Mouse (Mus musculus) G1E (cell line): ENCODE results near the gene Sorcs2.

Experiments
- CTCF ChIP-seq: IDR thresholded peaks from 2 replicates; pipeline ENCODE4 v1.5.1; 2012; ENCODE audit warnings: low read depth, low read length, inconsistent platforms, mixed read lengths
- GATA1 ChIP-seq: IDR thresholded peaks from 2 replicates; pipeline ENCODE4 v1.6.1; 2012; ENCODE audit warnings: borderline replicate concordance, low read length, inconsistent platforms, mixed read lengths
- POLR2AphosphoS5 ChIP-seq: IDR thresholded peaks from 2 replicates; pipeline ENCODE4 v1.6.1; 2012; ENCODE audit warnings: low read depth, low read length, inconsistent platforms; ENCODE audit not compliant: insufficient replicate concordance
- TAL1 ChIP-seq: conservative IDR thresholded peaks from 2 replicates; pipeline ENCODE4 v1.6.1; 2012; ENCODE audit warnings: low read depth, low read length, inconsistent platforms, mixed read lengths

DNA sequence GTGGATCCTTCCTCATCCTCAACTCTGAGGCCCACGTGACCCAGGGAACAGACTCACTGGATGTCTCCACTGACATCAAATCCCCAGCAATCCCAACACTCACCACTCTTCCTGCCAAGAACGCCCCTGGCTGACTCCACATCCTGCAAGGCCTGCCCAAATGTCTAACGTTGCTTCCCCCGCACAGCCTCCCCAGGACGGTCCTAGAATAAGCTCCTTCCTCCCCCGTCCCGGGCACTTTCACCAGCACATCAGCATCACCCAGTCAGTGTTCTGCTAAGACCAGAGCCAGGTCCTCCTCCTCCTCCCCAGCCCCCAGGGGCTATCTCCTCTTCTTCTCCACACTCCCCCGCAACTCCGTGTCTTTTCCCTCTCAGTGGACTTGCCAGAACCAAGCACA, 105.6 kb downstream of the Sorcs2 start:
- TF ChIP-seq POLR2AphosphoS5 (no peak), GATA1 (no peak), CTCF (no peak), TAL1 (no peak)
